Comparison of ENCODE assay signal across 9 mouse cellular contexts in genomic region chr15:85867696-85868095, GRCm38 (mm10). TPM values are rescaled to one million over a fixed set of nuclear protein-coding genes. Genes with fewer than 3 reads are reported as not detected.
A peak's percentile ranks its signal among the peaks of the same experiment; 100 is the strongest.
DNase-seq lines count a peak whose midpoint lies in the region; ATAC-seq and TF ChIP-seq lines count a peak whose summit lies in the region.
"Had no signal": no experiment of that assay in that cellular context is flagged by ENCODE, and none has a peak within 500 bp of the region (broad histone marks: within the 10 kb centered on the region; RNA-seq: fewer than 3 reads in every experiment).

No protein-coding gene starts in this region.

- DNase-seq in A20 (ENCODE audit: low read depth, low spot score) (peak; percentile 65), R1 (ENCODE audit: low read depth, low spot score) (peak; percentile 81)
- peak; percentile 78 to 86 for DNase-seq in cerebellum, postnatal 25 days
- DNase-seq in frontal cortex, postnatal 36 days (ENCODE audit: low spot score in 2 of 2): peak; percentile 67 to 82
- DNase-seq in kidney, postnatal 0 days (ENCODE audit: low spot score): peak; percentile 82
- DNase-seq in liver, embryonic 11.5 days (ENCODE audit: low spot score): peak; percentile 52
- peak; percentile 72 for DNase-seq in ovary, postnatal 14 days (ENCODE audit: low spot score)
- DNase-seq in thymus, postnatal 0 days (ENCODE audit: low spot score): peak; percentile 77

- no peak overlapping the region for H3K9ac ChIP-seq in kidney, postnatal 0 days (ENCODE audit: low read depth, low read length)
- H3K9ac ChIP-seq in liver, embryonic 11.5 days (ENCODE audit: low read depth, low read length): no peak overlapping the region

- 0 out of 2 replicates have a peak, but pooled peaks have one; percentile 68 for ATAC-seq in kidney, postnatal 0 days (replicated peaks; ENCODE audit: low FRiP score, low read depth)
- ATAC-seq in liver, embryonic 11.5 days (replicated peaks; ENCODE audit: low FRiP score): peak; percentile 57

- H3K9me3 ChIP-seq in kidney, postnatal 0 days (replicated peaks; ENCODE audit: low read length): no peaks in the 10 kb centered on the region
- no peaks in the 10 kb centered on the region for H3K9me3 ChIP-seq in liver, embryonic 11.5 days (ENCODE audit: control insufficient read depth, low read length)

- no peak overlapping the region for H3K4me2 ChIP-seq in kidney, postnatal 0 days (ENCODE audit: low read length)
- no peak overlapping the region for H3K4me2 ChIP-seq in liver, embryonic 11.5 days

- peak; percentile 93 for TF ChIP-seq CTCF in kidney, postnatal 0 days (IDR thresholded peaks at IDR 0.05; ENCODE audit: low read depth)

- no peaks in the 10 kb centered on the region for H3K27me3 ChIP-seq in kidney, postnatal 0 days (ENCODE audit: insufficient read depth, low read length)
- no peaks in the 10 kb centered on the region for H3K27me3 ChIP-seq in liver, embryonic 11.5 days (replicated peaks; ENCODE audit: control insufficient read depth, insufficient read depth, low read length)

- no peak overlapping the region for H3K27ac ChIP-seq in kidney, postnatal 0 days
- no peak overlapping the region for H3K27ac ChIP-seq in liver, embryonic 11.5 days (ENCODE audit: low read depth, low read length)

- peaks cover 24% of the 10 kb centered on the region for H3K36me3 ChIP-seq in kidney, postnatal 0 days (ENCODE audit: insufficient read depth, low read length)
- peaks cover 77% of the 10 kb centered on the region for H3K36me3 ChIP-seq in liver, embryonic 11.5 days (ENCODE audit: control insufficient read depth, insufficient read depth, low read length)

- WGBS in kidney, postnatal 0 days: 51% methylated on average over 6 of the region's 6 CpGs
- WGBS in liver, embryonic 11.5 days: 55% methylated on average over 6 of the region's 6 CpGs

- H3K4me1 ChIP-seq in kidney, postnatal 0 days (replicated peaks; ENCODE audit: insufficient read depth, low read length): no peaks in the 10 kb centered on the region
- H3K4me1 ChIP-seq in liver, embryonic 11.5 days (replicated peaks; ENCODE audit: control insufficient read depth, insufficient read depth, low read length): no peaks in the 10 kb centered on the region

- no peak overlapping the region for H3K4me3 ChIP-seq in kidney, postnatal 0 days (replicated peaks; ENCODE audit: low read depth, low read length)
- H3K4me3 ChIP-seq in liver, embryonic 11.5 days (ENCODE audit: low read depth, low read length): no peak overlapping the region
- H3K4me3 ChIP-seq: erythroblast, embryonic 14.5 days had no signal

RNA-seq across cellular contexts. Expression of gene Gtse1, which starts 8.2 kb away (rescaled TPM):
- 11.4 and 12.8 TPM in 2 replicates for polyA plus RNA-seq in kidney, postnatal 0 days (2015; fragmentation: Nextera tagmentation; extraction: Ambion mirVana)
- 38.8 and 42.5 TPM in 2 replicates for polyA plus RNA-seq in liver, embryonic 11.5 days (2014; fragmentation: Nextera tagmentation; extraction: Ambion mirVana)
- 27.0 and 27.4 TPM in 2 replicates for polyA plus RNA-seq in thymus, postnatal 0 days (2015; fragmentation: Nextera tagmentation; extraction: Ambion mirVana)

RNA-seq across cellular contexts. Expression of gene Trmu, which starts 11.4 kb away (rescaled TPM):
- polyA plus RNA-seq in kidney, postnatal 0 days (2015; fragmentation: Nextera tagmentation; extraction: Ambion mirVana): 37.1 and 40.9 TPM in 2 replicates
- 34.0 and 35.0 TPM in 2 replicates for polyA plus RNA-seq in liver, embryonic 11.5 days (2014; fragmentation: Nextera tagmentation; extraction: Ambion mirVana)
- polyA plus RNA-seq in thymus, postnatal 0 days (2015; fragmentation: Nextera tagmentation; extraction: Ambion mirVana): 33.9 and 34.3 TPM in 2 replicates

RNA-seq across cellular contexts. Expression of gene Ttc38, which starts 35.6 kb away (rescaled TPM):
- polyA plus RNA-seq in kidney, postnatal 0 days (2015; fragmentation: Nextera tagmentation; extraction: Ambion mirVana): 8.7 and 9.1 TPM in 2 replicates
- 6.5 and 7.4 TPM in 2 replicates for polyA plus RNA-seq in liver, embryonic 11.5 days (2014; fragmentation: Nextera tagmentation; extraction: Ambion mirVana)
- 8.1 and 10.1 TPM in 2 replicates for polyA plus RNA-seq in thymus, postnatal 0 days (2015; fragmentation: Nextera tagmentation; extraction: Ambion mirVana)

RNA-seq across cellular contexts. Expression of gene Pkdrej, which starts 46.2 kb away (rescaled TPM):
- polyA plus RNA-seq in kidney, postnatal 0 days (2015; fragmentation: Nextera tagmentation; extraction: Ambion mirVana): 0.13 TPM in 2 replicates
- polyA plus RNA-seq in liver, embryonic 11.5 days (2014; fragmentation: Nextera tagmentation; extraction: Ambion mirVana): 0.11 and 0.21 TPM in 2 replicates
- 0.01 and 0.03 TPM in 2 replicates for polyA plus RNA-seq in thymus, postnatal 0 days (2015; fragmentation: Nextera tagmentation; extraction: Ambion mirVana)
- polyA plus RNA-seq: erythroblast, embryonic 14.5 days had no signal

RNA-seq across cellular contexts. Expression of gene Cdpf1, which starts 56.2 kb away (rescaled TPM):
- 35.3 and 38.5 TPM in 2 replicates for polyA plus RNA-seq in kidney, postnatal 0 days (2015; fragmentation: Nextera tagmentation; extraction: Ambion mirVana)
- 43.1 and 49.7 TPM in 2 replicates for polyA plus RNA-seq in liver, embryonic 11.5 days (2014; fragmentation: Nextera tagmentation; extraction: Ambion mirVana)
- 62.3 and 62.9 TPM in 2 replicates for polyA plus RNA-seq in thymus, postnatal 0 days (2015; fragmentation: Nextera tagmentation; extraction: Ambion mirVana)
